Mouse (Mus musculus) Patski (cell line): ENCODE results near the gene A3galt2. TPM values are rescaled to one million over a fixed set of nuclear protein-coding genes. Genes with fewer than 3 reads are reported as not detected.

ENCODE experiments used
- ATAC-seq: fragments of 100-300 bp; one replicate; pipeline ENCODE4 v1.8.0; 2021
- CTCF ChIA-PET: fragments of 350-600 bp; sonication (Branson Sonifier 250); formaldehyde crosslinking; loops from one replicate; lab custom pipeline; 2022; ENCODE audit warnings: inconsistent platforms; lab: Charles Lee
- POLR2A ChIA-PET: fragments of 350-600 bp; sonication (Branson Sonifier 250); formaldehyde crosslinking; loops from one replicate; lab custom pipeline; 2022; ENCODE audit warnings: antibody characterized with exemption, inconsistent platforms; lab: Charles Lee
- DNase-seq: peaks from one replicate; pipeline ENCODE4 v3.0.0-alpha.2; 2011; ENCODE audit warnings: low read depth, low spot score
- H3K27me3 ChIP-seq: fragments of 371-371 bp; one replicate; pipeline ENCODE4 v1.5.1; 2021
- CTCF ChIP-seq: fragments of 100-300 bp; IDR thresholded peaks from one replicate; pipeline ENCODE4 v1.5.1; 2021
- in situ Hi-C: fragments of 300-500 bp; cut with MboI; formaldehyde crosslinking; loops from 3 replicates; pipeline ENCODE4 v1.11.1; 2018; ENCODE audit warnings: low pct_unique_long_range_greater_than_20kb, mixed read lengths
- polyA plus RNA-seq: library from polyadenylated mRNA; unstranded; gene quantifications from one replicate; pipeline ENCODE4 v1.2.3, GENCODE M21; 2021

A3galt2 gene
- polyA plus RNA-seq, 1 experiment from 2014 or later = 0.04 TPM

- POLR2A ChIA-PET = interaction anchor here (1.2 kb wide), 1 partner anchor 33 kb away, joined by 3 read pairs; no protein-coding TSS in a partner anchor
- no peak for TF ChIP-seq CTCF
- CTCF ChIA-PET = interaction anchor here (1.8 to 2.5 kb wide), 2 partner anchors 11 to 24 kb away, joined by 5 to 8 read pairs; no protein-coding TSS in a partner anchor
- no peaks in the 10 kb centered on the region for H3K27me3 ChIP-seq
- no peak for DNase-seq
- ATAC-seq = peak; percentile 22
- in situ Hi-C loops = no loop called here
Observed at GRCm38 (mm10) chr4:128734721-128735671, 20.2 kb upstream of the A3galt2 start.

- no peaks in the 10 kb centered on the region for H3K27me3 ChIP-seq
- ChIA-PET POLR2A (interaction anchor here (1.1 to 1.7 kb wide), 2 partner anchors 9 to 39 kb away, joined by 4 to 7 read pairs; no protein-coding TSS in a partner anchor), CTCF (interaction anchor here (2.5 kb wide), 1 partner anchor 26 kb away, joined by 8 read pairs; no protein-coding TSS in a partner anchor)
- TF ChIP-seq CTCF = no peak
- peak; percentile 90 for ATAC-seq
- peak; percentile 92 for DNase-seq
- in situ Hi-C loops = no loop called here
Observed at GRCm38 (mm10) chr4:128737137-128737589, 18.0 kb upstream of the A3galt2 start.

GRCm38 (mm10) chr4:128737825-128738610 lies 17.1 kb upstream of the A3galt2 start:
- in situ Hi-C loops = no loop called here
- H3K27me3 ChIP-seq = no peaks in the 10 kb centered on the region
- DNase-seq (no peak), ATAC-seq (peak; percentile 58)
- TF ChIP-seq CTCF = no peak
- POLR2A ChIA-PET = interaction anchor here (1.1 to 1.7 kb wide), 2 partner anchors 10 to 38 kb away, joined by 4 to 7 read pairs; no protein-coding TSS in a partner anchor
- CTCF ChIA-PET = interaction anchor here (1.1 to 2.5 kb wide), 2 partner anchors 11 to 27 kb away, joined by 3 to 8 read pairs; no protein-coding TSS in a partner anchor

- ChIA-PET CTCF (interaction anchor here (0.7 to 1.5 kb wide), 3 partner anchors 29 to 36 kb away, joined by 3 to 5 read pairs (median 3); no protein-coding TSS in a partner anchor), POLR2A (no interaction called here)
- in situ Hi-C loops = no loop called here
- no peaks in the 10 kb centered on the region for H3K27me3 ChIP-seq
- ATAC-seq = no peak
- no peak for TF ChIP-seq CTCF
- no peak for DNase-seq
Observed at GRCm38 (mm10) chr4:128740878-128741277, 14.3 kb upstream of the A3galt2 start.

- DNase-seq (no peak), ATAC-seq (no peak)
- in situ Hi-C loops = no loop called here
- ChIA-PET CTCF (no interaction called here), POLR2A (interaction anchor here (0.7 to 1.0 kb wide), 2 partner anchors 14 to 114 kb away, joined by 3 read pairs; no protein-coding TSS in a partner anchor)
- TF ChIP-seq CTCF = no peak
- no peaks in the 10 kb centered on the region for H3K27me3 ChIP-seq
Observed at GRCm38 (mm10) chr4:128741906-128742305, 13.3 kb upstream of the A3galt2 start.

GRCm38 (mm10) chr4:128742379-128742970 lies 12.7 kb upstream of the A3galt2 start:
- no peak for DNase-seq
- no peak for ATAC-seq
- TF ChIP-seq CTCF = no peak
- CTCF ChIA-PET = no interaction called here
- in situ Hi-C loops = no loop called here
- H3K27me3 ChIP-seq = no peaks in the 10 kb centered on the region
- POLR2A ChIA-PET = interaction anchor here (0.7 to 1.0 kb wide), 2 partner anchors 13 to 114 kb away, joined by 3 read pairs; no protein-coding TSS in a partner anchor

GRCm38 (mm10) chr4:128743031-128743626 lies 12.0 kb upstream of the A3galt2 start:
- CTCF ChIA-PET = no interaction called here
- TF ChIP-seq CTCF = no peak
- DNase-seq = no peak
- ATAC-seq = no peak
- H3K27me3 ChIP-seq = no peaks in the 10 kb centered on the region
- in situ Hi-C loops = no loop called here
- POLR2A ChIA-PET = no interaction called here

- no peak for TF ChIP-seq CTCF
- POLR2A ChIA-PET = no interaction called here
- no peaks in the 10 kb centered on the region for H3K27me3 ChIP-seq
- no peak for ATAC-seq
- CTCF ChIA-PET = interaction anchor here (1.2 kb wide), 1 partner anchor 34 kb away, joined by 4 read pairs; no protein-coding TSS in a partner anchor
- in situ Hi-C loops = no loop called here
- DNase-seq = no peak
Observed at GRCm38 (mm10) chr4:128745160-128745559, 10.0 kb upstream of the A3galt2 start.

- ChIA-PET POLR2A (interaction anchor here (0.9 to 1.5 kb wide), 2 partner anchors 8 to 17 kb away, joined by 3 read pairs; no protein-coding TSS in a partner anchor), CTCF (interaction anchor here (0.8 kb wide), 1 partner anchor 9 kb away, joined by 3 read pairs; no protein-coding TSS in a partner anchor)
- no peaks in the 10 kb centered on the region for H3K27me3 ChIP-seq
- DNase-seq = no peak
- in situ Hi-C loops = no loop called here
- ATAC-seq = no peak
- TF ChIP-seq CTCF = no peak
Observed at GRCm38 (mm10) chr4:128747614-128748270, 7.4 kb upstream of the A3galt2 start.
